Mouse (Mus musculus) embryo, embryonic 10.5 days (tissue): ENCODE measurements around the gene Crybb1.

Experiments used
- DNase-seq: peaks from one replicate; pipeline ENCODE4 v3.0.0-alpha.2; 2015; ENCODE audit warnings: low spot score

Gene Crybb1

GRCm38 (mm10) chr5:112286608-112286983 is 31.0 kb downstream of the Crybb1 start:
- no peak for DNase-seq

DNA sequence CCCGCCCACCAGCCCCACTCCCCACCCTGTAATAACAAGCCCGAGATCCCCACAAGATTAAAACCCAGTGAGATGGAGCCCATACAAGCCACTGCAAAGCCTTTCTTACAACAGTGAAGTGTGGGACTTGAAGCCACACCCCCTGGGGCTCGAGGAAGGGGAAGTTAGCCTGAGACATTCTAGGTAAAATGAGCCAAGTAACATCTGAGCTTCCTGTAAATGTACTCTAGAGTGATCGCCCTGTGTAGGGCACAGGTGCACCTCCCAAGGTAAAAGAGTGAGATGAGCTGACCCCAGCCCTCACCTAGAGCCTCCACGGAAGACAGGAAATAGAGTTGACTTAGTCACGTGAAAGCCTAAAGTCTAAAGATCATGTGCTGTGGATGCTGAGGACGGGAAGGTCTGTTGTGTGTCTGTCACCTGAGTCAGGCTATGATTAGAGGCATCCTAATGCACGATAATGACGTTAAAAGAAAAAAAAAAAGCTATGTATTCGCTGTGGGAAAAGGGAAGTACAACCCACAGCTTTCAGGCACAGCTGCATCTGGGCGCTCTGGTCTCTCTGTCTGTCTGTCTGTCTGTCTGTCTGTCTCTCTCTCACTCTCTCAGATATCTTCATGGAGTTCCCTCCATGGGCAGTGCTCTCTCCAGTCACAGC is 31.5 kb downstream of the Crybb1 start:
- DNase-seq, result no peak

- no peak for DNase-seq
Observed at GRCm38 (mm10) chr5:112287652-112288051, 32.0 kb downstream of the Crybb1 start.

DNA sequence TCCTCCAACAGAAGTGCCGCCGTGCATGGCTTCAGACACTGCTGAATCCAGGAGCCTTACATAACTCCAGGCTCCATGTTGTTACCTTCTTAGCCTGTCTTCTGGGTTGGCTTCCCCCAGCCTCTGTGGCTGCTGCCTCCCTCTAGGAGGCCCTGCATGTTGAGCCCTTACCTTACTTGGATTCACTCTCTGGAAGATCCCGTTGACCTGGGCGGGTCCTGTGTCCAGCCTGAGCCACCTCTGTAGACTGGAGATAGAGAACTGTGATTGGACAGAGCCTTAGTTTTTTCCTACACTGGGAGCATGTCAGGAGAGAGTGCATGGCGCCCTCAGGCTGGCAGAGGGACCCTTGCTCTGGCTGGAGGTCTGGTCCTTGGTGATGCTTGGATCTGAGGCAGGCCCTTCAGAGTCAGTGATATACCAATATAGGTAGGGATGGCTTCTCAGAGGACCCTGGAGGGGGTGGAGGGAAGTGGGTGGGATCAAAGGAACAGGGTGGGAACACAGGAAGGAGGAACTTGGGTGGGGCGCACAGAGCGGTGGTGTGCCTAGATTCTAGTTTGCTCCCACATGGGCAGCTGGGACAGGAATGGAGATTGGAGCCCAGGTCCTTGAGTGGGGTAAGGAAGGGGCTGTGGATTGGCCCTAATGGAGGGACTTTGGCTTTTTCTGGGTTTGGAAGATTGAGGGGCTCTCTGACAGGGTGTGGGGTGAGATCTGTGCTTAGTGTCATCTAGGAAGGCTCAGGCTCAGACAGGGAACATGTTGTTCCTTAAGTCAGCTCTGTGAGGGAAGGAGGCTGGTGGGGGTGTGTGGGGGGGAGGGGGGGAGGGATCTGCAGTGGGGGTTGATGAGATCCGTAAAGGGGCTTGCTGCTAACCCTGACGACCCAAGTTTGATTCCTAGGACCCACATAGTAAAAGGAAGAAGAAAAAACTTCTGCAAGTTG is 32.9 kb downstream of the Crybb1 start:
- DNase-seq, result no peak

- no peak for DNase-seq
Observed at GRCm38 (mm10) chr5:112289236-112289635, 33.6 kb downstream of the Crybb1 start.

DNA sequence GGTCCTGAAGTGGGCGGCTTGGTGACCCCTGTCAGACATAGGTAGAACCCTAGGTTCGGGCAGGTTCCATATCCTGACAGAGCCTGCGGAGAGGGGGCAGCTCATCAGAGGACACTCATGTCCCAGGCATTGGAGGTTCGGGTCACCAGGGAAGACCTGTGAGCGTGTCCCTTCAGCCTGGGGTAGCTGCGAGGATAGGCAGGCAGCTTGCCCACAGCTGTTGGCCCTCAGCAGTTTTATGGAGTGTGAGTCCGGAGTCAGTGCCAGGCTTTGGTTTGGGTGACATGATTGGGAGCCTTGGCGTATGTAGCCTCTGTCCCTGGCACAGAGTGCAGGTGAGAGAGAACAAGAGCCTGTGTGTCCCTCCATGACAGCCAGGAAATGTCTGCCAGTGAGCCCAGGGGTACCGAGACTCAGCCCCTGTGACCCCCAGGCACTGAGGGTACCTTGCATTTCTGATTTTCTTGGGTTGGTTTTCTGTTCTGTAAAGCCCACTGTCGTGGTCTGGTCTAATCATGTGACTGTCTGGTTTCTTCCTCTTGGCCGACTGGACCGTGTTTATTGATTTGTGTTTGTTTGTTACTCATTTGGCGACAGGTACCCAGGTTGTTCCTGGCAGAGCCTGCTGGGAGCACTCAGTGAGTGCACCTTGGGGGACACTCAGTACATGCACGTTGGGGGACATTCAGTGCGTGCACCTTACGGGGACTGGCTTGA is 34.4 kb downstream of the Crybb1 start:
- no peak for DNase-seq

GRCm38 (mm10) chr5:112290536-112290880 is 34.9 kb downstream of the Crybb1 start:
- no peak for DNase-seq

DNA sequence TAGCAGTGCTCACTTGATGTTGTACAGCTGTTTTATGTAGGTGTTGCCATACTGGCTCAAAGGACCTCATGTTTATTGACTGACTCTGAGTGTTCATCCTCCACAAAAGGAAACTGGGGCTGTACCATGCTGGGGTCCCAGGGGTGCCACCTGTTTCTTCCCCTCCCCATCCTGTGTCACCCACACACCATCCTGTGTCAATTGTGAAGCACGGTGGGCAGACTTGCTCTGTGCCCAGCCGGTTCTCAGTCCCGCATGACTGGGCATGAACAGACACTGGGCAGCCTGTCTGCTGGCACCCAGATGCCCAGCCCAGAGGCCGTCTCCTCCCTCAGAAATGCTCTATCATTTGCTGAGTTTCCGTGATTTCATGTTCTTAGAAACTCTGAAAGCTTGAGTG is 36.3 kb downstream of the Crybb1 start:
- no peak for DNase-seq

DNA sequence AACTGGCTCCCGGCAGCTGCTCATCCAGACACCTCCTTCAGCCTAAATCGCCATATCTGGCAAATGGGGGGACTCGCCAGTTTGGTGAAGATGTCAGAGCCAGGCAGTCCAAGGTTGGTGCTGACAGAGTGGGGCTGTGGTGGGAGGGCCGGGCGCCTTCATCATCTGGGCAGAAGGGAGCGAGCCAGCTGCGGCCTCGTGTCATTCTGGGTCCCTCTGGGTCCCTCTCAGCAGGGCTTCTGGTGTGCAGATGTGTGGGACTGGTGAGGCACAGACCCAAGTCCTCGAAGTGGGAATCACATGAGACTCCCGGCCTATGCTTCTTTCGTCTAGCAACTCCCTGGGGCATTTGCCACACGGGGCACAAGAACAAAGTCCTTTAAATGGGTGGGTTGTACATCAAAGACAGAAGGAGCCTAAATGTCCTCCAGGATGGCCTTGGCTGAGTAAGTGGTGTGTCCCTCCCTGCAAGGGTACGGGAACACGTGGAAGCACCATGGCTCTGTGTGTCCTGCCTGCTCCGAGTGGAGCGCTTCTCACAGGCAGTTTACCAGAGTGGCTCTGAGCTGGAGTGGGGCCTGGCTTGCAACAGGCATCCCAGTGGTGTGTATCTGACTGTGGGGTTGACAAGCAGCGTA is 36.8 kb downstream of the Crybb1 start:
- DNase-seq, result no peak

DNA sequence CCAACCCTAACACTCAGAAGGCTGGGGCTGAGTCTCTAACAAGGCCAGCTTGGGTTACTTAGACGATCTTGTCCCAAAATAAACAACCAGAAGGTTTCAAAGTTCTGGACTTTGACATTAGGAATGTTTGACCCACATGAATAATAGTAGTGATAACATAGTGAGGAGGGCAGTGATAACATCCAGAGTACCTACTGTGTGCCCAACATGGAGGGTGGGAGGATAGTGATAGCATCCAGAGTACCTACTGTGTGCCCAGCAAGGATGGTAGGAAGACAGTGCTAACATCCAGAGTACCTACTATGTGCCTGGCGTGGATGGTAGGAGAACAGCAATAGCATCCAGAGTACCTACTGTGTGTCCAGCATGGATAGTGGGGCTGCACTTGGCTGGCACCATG is 38.2 kb downstream of the Crybb1 start:
- DNase-seq, result no peak

- no peak for DNase-seq
Observed at GRCm38 (mm10) chr5:112294696-112295095, 39.1 kb downstream of the Crybb1 start.

- DNase-seq, result no peak
Observed at GRCm38 (mm10) chr5:112295162-112295561, 39.5 kb downstream of the Crybb1 start.

- DNase-seq, result no peak
Observed at GRCm38 (mm10) chr5:112295564-112295963, 39.9 kb downstream of the Crybb1 start.

- no peak for DNase-seq
Observed at GRCm38 (mm10) chr5:112296404-112297181, 41.0 kb downstream of the Crybb1 start.

DNA sequence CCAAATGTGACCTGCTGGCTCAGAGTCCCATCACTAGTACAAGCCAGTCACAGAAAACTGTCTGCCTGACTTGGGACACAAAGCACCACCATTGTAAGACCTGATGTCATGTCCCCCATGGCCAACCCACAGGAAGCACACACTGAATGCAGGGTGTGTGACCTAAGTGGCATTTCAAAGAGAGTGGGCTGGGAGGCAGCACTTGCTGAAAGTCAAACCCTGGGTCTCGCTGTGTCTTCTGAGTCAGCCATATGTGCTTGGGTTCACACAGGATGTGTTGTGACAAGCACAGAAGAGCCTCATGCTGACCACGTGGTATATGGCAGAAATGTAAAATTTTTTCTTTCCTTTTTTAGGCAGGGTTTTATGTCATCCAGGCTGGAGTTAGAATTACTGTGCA is 41.6 kb downstream of the Crybb1 start:
- no peak for DNase-seq

DNA sequence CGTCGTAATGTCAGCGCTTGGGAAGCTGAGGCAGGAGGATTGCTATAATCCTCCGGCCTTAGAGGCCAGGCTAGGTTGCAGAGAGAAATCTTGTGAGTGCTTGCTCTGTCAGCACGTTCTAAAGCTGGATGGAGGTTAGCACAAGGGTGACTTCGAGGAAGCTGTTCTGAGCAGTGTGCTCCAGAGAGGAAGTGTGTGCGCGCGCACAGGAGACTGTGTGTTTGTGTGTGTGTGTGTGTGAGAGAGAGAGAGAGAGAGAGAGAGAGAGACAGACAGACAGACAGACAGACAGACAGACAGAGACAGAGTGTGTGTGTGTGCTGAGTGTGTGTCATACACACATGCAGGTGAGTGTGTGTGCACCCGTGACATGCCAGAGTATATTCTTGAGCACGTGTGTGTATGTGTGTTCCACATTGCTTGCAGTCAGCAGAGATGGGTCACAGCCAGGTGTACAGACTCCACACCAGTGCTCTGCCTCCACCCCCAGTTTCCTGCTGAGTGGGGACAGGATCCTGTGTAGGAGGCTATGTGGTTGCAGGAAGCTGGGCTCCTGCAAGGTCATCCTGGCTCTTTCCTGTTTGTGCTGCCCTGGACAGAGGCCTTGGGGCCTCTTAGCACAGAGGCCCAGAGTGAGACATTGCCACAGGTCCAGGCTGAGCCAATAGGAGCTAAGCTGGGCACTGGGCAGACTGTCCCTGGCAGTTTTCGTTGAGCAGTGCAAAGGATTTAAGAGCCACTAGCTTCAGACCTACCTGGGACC is 42.8 kb downstream of the Crybb1 start:
- DNase-seq, result no peak

DNA sequence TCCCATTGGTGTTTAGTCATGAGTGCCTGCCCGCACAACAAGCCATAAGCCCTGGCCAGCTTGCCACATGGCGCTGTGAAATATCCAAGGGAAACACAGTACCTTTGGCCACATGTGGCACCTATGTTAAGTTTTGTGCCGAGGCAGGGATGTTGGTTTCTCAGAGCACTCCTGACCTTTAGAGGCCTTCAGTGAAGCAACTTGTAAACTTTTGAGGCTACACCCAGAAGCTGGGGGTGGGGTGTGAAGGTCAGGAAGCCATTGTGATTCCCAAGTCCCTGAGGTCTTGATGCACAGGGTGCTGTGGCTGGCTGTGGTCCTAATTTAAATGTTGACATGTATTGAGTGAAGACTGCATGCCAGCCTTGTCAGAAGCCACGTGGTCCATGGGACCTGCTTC is 43.8 kb downstream of the Crybb1 start:
- no peak for DNase-seq

- DNase-seq, result no peak
Observed at GRCm38 (mm10) chr5:112300112-112300511, 44.5 kb downstream of the Crybb1 start.

DNA sequence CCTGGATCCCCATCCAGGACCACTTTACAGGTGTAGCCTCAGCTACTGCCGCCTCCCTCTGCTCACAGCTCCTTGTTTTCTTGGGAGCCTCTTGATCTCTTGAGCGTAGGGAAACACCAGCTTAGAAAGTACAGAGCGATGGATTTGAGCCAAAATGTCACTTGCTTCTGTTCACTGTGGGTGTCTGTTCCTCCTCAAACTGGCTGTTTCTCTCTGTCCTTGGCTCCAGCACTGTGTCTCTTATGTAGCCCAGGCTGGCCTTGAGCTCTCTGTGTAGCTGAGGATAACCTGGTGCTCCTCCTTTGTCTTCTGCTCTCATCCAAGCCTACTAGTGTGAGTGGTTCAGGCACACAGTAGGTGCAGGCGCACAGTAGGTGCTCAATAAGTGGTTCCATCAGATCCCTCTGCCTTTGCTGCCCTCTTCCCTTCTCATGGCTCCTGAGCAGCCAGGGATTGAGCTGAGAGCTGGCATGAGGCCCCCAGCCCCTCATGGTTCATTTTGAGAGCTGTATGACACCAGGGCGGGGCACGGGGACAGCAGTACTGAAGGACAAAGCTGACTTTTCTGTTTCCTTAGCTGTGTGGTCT is 45.2 kb downstream of the Crybb1 start:
- no peak for DNase-seq

DNA sequence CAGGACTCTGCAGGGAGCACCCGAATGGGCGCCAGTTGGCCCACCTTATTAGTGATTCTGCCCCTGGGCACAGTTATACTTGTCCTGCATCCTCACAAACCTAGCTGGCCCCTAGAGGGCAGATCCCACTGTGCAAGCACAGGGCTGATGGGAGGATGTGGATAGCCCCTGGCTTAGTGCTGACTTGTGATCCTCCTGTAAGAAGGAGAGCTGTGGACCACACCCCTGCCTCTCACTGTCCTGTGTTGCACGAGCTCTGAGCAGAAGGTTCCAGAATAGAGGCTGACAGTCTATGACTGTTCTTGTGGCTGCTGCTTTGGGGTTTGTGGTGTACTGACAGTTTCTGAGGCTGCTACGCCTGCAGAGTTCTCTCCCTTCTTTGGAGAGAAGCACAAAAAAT is 46.1 kb downstream of the Crybb1 start:
- DNase-seq, result no peak
